Mouse (Mus musculus) C2C12 (cell line): Measurements from ENCODE around the gene Pias3.

Experiments
- CEBPB ChIP-seq: IDR thresholded peaks from one replicate; pipeline ENCODE4 v1.6.1; 2011; ENCODE audit warnings: low read depth, mild to moderate bottlenecking, control low read depth, moderate library complexity
- CTCF ChIP-seq: IDR thresholded peaks from one replicate; pipeline ENCODE4 v1.5.1; 2011; ENCODE audit not compliant: control insufficient read depth, insufficient read depth, insufficient read length
- FOSL1 ChIP-seq: IDR thresholded peaks from one replicate; pipeline ENCODE4 v1.8.0; 2011; ENCODE audit warnings: mild to moderate bottlenecking, low read length; ENCODE audit not compliant: poor library complexity, insufficient read depth, severe bottlenecking
- MAX ChIP-seq: IDR thresholded peaks from one replicate; pipeline ENCODE4 v1.6.1; 2011; ENCODE audit warnings: mild to moderate bottlenecking, control low read depth
- MYOD1 ChIP-seq: IDR thresholded peaks from one replicate; pipeline ENCODE4 v1.6.1; 2011; ENCODE audit warnings: low read depth; ENCODE audit not compliant: control insufficient read depth, insufficient read length
- MYOG ChIP-seq: IDR thresholded peaks from one replicate; pipeline ENCODE4 v1.6.1; 2011; ENCODE audit not compliant: control insufficient read depth, insufficient read length; ENCODE audit errors: extremely low read depth
- USF1 ChIP-seq: IDR thresholded peaks from one replicate; pipeline ENCODE4 v1.6.1; 2011; ENCODE audit warnings: low read depth, mild to moderate bottlenecking, control low read depth, moderate library complexity

DNA sequence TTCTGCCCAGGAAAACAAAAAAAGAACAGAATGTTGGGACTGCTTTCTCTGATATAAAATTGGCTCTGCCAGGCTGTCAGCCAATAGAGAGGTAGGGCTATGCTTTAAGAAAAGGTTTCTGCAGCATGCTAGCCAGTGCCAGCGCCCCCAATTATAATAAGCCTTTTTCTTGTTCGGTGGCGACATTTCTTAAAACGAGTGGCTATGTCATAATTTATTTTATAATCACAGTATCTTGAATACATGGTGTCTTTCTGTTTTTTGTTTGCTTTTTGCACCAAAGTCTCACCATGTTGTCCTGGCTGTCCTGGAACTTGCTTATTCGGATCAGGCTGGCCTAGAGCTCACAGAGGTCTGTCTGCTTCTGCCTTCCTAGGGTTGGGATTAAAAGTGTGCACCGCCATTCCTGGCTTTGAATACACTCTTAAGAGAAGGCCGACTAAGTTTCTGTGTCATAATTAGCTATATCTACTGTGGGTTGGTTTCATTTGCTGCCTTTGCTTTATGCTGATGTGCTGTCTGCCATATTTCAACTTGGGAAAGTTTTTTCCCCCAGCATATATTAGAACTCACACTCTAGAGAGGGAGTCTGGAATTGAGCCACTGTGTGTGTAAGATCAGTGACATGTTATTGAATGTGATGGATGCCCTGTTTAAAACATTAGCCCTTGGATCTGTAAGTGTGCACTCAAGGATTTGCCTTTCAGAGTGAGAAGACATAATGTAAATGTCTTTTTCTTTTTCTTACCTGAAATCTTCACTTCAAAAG, 32.6 kb downstream of the Pias3 start:
- TF ChIP-seq CTCF = no peak
- TF ChIP-seq MYOG = no peak
- TF ChIP-seq USF1 = no peak
- TF ChIP-seq MAX = no peak
- TF ChIP-seq MYOD1 = no peak
- TF ChIP-seq CEBPB = no peak
- TF ChIP-seq FOSL1 = no peak
